Comparison of ENCODE assay signal across 8 mouse cellular contexts in genomic region chr14:99298385-99299021, GRCm38 (mm10). TPM values are rescaled to one million over a fixed set of nuclear protein-coding genes. Genes with fewer than 3 reads are reported as not detected.
DNase-seq lines count a peak whose midpoint lies in the region; ATAC-seq and TF ChIP-seq lines count a peak whose summit lies in the region.

Gene Klf5 (plus strand): TSS chr14:99298691.

- H3K27me3 ChIP-seq in E14TG2a.4 (ENCODE audit: insufficient read depth, low read length) = no peaks in the 10 kb centered on the region
- H3K27me3 ChIP-seq in forebrain, embryonic 11.5 days (ENCODE audit: control insufficient read depth, insufficient read depth, low read length) = peaks cover 20% of the 10 kb centered on the region
- H3K27me3 ChIP-seq in heart, embryonic 15.5 days = peaks cover 6% of the 10 kb centered on the region; the same call in 1 of the 2 replicates
- peaks cover 68% of the 10 kb centered on the region for H3K27me3 ChIP-seq in liver, embryonic 12.5 days (replicated peaks)
- H3K27me3 ChIP-seq in stomach, embryonic 14.5 days (ENCODE audit: control insufficient read depth, insufficient read depth, low read length) = no peaks in the 10 kb centered on the region

- peaks cover 64% of the 10 kb centered on the region for H3K4me1 ChIP-seq in E14TG2a.4 (replicated peaks; ENCODE audit: low read depth, low read length)
- H3K4me1 ChIP-seq in forebrain, embryonic 11.5 days (replicated peaks; ENCODE audit: control insufficient read depth, insufficient read depth, low read length) = peaks cover 3% of the 10 kb centered on the region; the same call in 1 of the 2 replicates
- peaks cover 14% of the 10 kb centered on the region for H3K4me1 ChIP-seq in heart, embryonic 15.5 days (replicated peaks)
- peaks cover 22% of the 10 kb centered on the region for H3K4me1 ChIP-seq in liver, embryonic 12.5 days
- no peaks in the 10 kb centered on the region for H3K4me1 ChIP-seq in stomach, embryonic 14.5 days (ENCODE audit: control insufficient read depth, insufficient read depth, low read length)

- peaks cover 40% of the 10 kb centered on the region for H3K36me3 ChIP-seq in E14TG2a.4 (ENCODE audit: insufficient read depth, low read length)
- no peaks in the 10 kb centered on the region for H3K36me3 ChIP-seq in forebrain, embryonic 11.5 days (ENCODE audit: control insufficient read depth, insufficient read depth, low read length)
- H3K36me3 ChIP-seq in heart, embryonic 15.5 days = no peaks in the 10 kb centered on the region
- H3K36me3 ChIP-seq in liver, embryonic 12.5 days = no peaks in the 10 kb centered on the region
- no peaks in the 10 kb centered on the region for H3K36me3 ChIP-seq in stomach, embryonic 14.5 days (ENCODE audit: control insufficient read depth, insufficient read depth, low read length)

- H3K4me2 ChIP-seq in forebrain, embryonic 11.5 days (ENCODE audit: low read depth, low read length, severe bottlenecking) = peak within 1 kb of the TSS; percentile 98
- H3K4me2 ChIP-seq in heart, embryonic 15.5 days = peak within 1 kb of the TSS; percentile 100
- peak within 1 kb of the TSS; percentile 99 for H3K4me2 ChIP-seq in liver, embryonic 12.5 days
- peak within 1 kb of the TSS; percentile 75 for H3K4me2 ChIP-seq in stomach, embryonic 14.5 days (replicated peaks; ENCODE audit: low read depth, low read length)

- peak; percentile 86 for DNase-seq in c-Kit-positive CD71-positive TER-119-negative erythroid progenitor cells, embryonic 14.5 days (ENCODE audit: low read depth)
- DNase-seq in forebrain, embryonic 11.5 days (ENCODE audit: low spot score) = peak; percentile 94
- DNase-seq in kidney, postnatal 14 days = peak; percentile 96
- peak; percentile 71 to 72 for DNase-seq in natural killer cell, adult 2 months (ENCODE audit: low spot score in 2 of 2)

- no peak within 1 kb of the TSS for H3K27ac ChIP-seq in forebrain, embryonic 11.5 days (ENCODE audit: low read depth, low read length)
- H3K27ac ChIP-seq in heart, embryonic 15.5 days = peak within 1 kb of the TSS; percentile 44
- H3K27ac ChIP-seq in liver, embryonic 12.5 days = peak within 1 kb of the TSS; percentile 23; the same call in 1 of the 2 replicates
- H3K27ac ChIP-seq in stomach, embryonic 14.5 days (ENCODE audit: low read length) = peak within 1 kb of the TSS; percentile 70

- peak within 1 kb of the TSS; percentile 49 for H3K9ac ChIP-seq in forebrain, embryonic 11.5 days (ENCODE audit: low read length)
- H3K9ac ChIP-seq in heart, embryonic 15.5 days = peak within 1 kb of the TSS; percentile 74
- peak within 1 kb of the TSS; percentile 72 for H3K9ac ChIP-seq in liver, embryonic 12.5 days
- peak within 1 kb of the TSS; percentile 79 for H3K9ac ChIP-seq in stomach, embryonic 14.5 days (replicated peaks; ENCODE audit: low read depth, low read length)

- TF ChIP-seq CTCF in E14TG2a.4 (conservative IDR thresholded peaks at IDR 0.05; ENCODE audit: low read length) = no peak

- peak within 1 kb of the TSS; percentile 99 for H3K4me3 ChIP-seq in E14TG2a.4 (replicated peaks; ENCODE audit: low read length)
- peak within 1 kb of the TSS; percentile 60 for H3K4me3 ChIP-seq in forebrain, embryonic 11.5 days (ENCODE audit: low read depth, low read length)
- H3K4me3 ChIP-seq in heart, embryonic 15.5 days = peak within 1 kb of the TSS; percentile 81
- peak within 1 kb of the TSS; percentile 67 for H3K4me3 ChIP-seq in liver, embryonic 12.5 days
- H3K4me3 ChIP-seq in stomach, embryonic 14.5 days (ENCODE audit: low read depth, low read length) = peak within 1 kb of the TSS; percentile 78

- ATAC-seq in forebrain, embryonic 11.5 days (replicated peaks; ENCODE audit: low FRiP score) = peak; percentile 99
- ATAC-seq in heart, embryonic 15.5 days (replicated peaks; ENCODE audit: insufficient number of reproducible peaks, insufficient read depth, low FRiP score, low read depth) = peak; percentile 97
- ATAC-seq in liver, embryonic 12.5 days = peak; percentile 99
- ATAC-seq in stomach, embryonic 14.5 days (ENCODE audit: insufficient number of reproducible peaks, insufficient read depth, low FRiP score, low read depth) = peak; percentile 97

- H3K9me3 ChIP-seq in E14TG2a.4 (ENCODE audit: low read length) = no peaks in the 10 kb centered on the region
- H3K9me3 ChIP-seq in forebrain, embryonic 11.5 days (ENCODE audit: control insufficient read depth, low read length) = no peaks in the 10 kb centered on the region
- no peaks in the 10 kb centered on the region for H3K9me3 ChIP-seq in heart, embryonic 15.5 days (replicated peaks)
- no peaks in the 10 kb centered on the region for H3K9me3 ChIP-seq in liver, embryonic 12.5 days (replicated peaks)
- H3K9me3 ChIP-seq in stomach, embryonic 14.5 days (ENCODE audit: control insufficient read depth, low read depth, low read length) = no peaks in the 10 kb centered on the region

- under 1% methylated on average over 63 of the region's 67 CpGs for WGBS in forebrain, embryonic 11.5 days
- under 1% methylated on average over 67 of the region's 67 CpGs for WGBS in heart, embryonic 15.5 days
- WGBS in liver, embryonic 12.5 days (ENCODE audit: insufficient replicate concordance) = under 1% methylated on average over 66 of the region's 67 CpGs
- WGBS in stomach, embryonic 14.5 days = under 1% methylated on average over 53 of the region's 67 CpGs

RNA-seq across cellular contexts. Expression of gene Klf5, which starts in this region (rescaled TPM):
- 1.9 and 2.0 TPM in 2 replicates for polyA plus RNA-seq in forebrain, embryonic 11.5 days (2014; fragmentation: Nextera tagmentation; extraction: Ambion mirVana)
- 2.8 and 5.6 TPM in 2 replicates for polyA plus RNA-seq in heart, embryonic 15.5 days (2015; fragmentation: Nextera tagmentation; extraction: Ambion mirVana)
- 1.1 and 1.2 TPM in 2 replicates for polyA plus RNA-seq in liver, embryonic 12.5 days (2016; fragmentation: Nextera tagmentation; extraction: Ambion mirVana)
- polyA plus RNA-seq in stomach, embryonic 14.5 days (2014; fragmentation: Nextera tagmentation; extraction: Ambion mirVana) = 97.2 and 109 TPM in 2 replicates

Comparison
In these comparisons a context has a peak if more than half of its experiments do, and no peak if none do; other contexts are left out.
1. RNA of gene Klf5 (polyA plus RNA-seq): 97.2 to 109 TPM in stomach, embryonic 14.5 days; 2.8 to 5.6 TPM in heart, embryonic 15.5 days, 1.9 to 2.0 TPM in forebrain, embryonic 11.5 days and 1.1 to 1.2 TPM in liver, embryonic 12.5 days; every median in the first group is over 10 times any median in the second.
2. Peak in every context shown above with its lines, with median percentiles within 50 percentile points of each other: H3K4me3 ChIP-seq, DNase-seq, ATAC-seq, H3K4me2 ChIP-seq and H3K9ac ChIP-seq.